Mouse (Mus musculus) right cerebral cortex, postnatal 4 days (tissue): Measurements from ENCODE around the gene Ccdc61.

Experiments
- DNase-seq: peaks from one replicate; pipeline ENCODE4 v3.0.0-alpha.2; 2022

Ccdc61 gene

DNA sequence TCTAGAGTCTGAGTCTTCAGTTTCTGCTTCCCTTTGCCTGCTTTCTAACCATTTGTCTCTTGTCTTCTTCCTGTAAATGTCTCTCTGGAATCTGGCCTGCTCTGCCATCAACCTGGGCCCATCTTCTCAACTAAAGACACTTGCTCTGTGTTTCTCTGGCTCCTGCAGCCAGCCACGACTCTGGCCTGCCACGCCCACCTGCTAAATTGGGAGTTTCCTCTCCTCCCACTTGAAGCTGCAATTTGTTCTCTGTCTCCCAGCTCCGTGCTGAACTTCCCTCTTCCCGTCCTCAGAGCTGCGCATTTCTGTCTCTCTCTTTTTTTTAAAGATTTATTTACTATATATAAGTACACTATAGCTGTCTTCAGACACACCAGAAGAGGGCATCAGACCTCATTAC, 65.4 kb downstream of the Ccdc61 start:
- DNase-seq: no peak

DNA sequence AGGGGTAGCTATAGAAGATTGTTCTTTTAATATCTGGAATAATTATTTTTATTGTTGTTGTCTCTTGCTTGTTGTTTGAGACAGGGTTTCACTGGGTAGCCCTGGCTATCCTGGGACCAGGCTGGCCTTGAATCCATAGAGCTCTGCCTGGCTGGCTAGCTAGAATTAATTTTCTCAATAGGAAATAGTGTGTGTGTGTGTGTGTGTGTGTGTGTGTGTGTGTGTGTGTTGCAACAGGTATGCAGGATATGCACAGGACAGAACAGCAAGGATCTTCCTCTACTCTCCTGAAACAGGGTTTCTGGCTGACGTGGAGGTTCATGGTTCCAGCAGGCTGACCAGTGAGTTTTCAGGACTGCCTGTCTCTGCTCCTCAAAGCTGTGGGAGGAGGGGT, 69.0 kb downstream of the Ccdc61 start:
- no peak for DNase-seq
